Mouse (Mus musculus): ENCODE data around the gene Vwce.

Gene Vwce

DNA sequence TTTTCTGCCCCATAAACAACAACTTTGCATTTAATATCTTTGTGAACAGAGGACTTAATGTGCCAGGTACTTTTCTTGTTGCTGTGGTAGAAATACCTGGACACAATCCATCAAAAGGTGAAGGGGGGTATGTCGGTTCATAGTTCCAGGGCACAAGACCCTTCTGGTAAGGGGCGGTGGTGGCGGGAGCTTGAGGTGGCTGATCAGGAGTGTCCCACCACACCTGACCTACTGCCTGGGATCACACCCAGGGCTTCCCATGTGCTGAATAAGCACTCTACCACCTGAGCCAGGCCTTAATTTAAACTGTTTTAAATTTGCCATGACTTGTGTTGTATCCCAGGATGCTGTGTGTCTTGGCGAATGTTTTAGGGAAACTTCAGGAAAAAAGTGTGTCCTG, 57.1 kb downstream of the Vwce start:
- no peak for DNase-seq (ENCODE audit: low spot score in 2 of 2)

- no peak for DNase-seq (ENCODE audit: low spot score in 2 of 2)
Measured at GRCm38 (mm10) chr19:10691660-10692059, 57.6 kb downstream of the Vwce start.

- DNase-seq (ENCODE audit: low spot score in 2 of 2), result no peak
Measured at GRCm38 (mm10) chr19:10692361-10692760, 58.3 kb downstream of the Vwce start.

- no peak for DNase-seq (ENCODE audit: low spot score in 2 of 2)
Measured at GRCm38 (mm10) chr19:10693926-10694682, 60.1 kb downstream of the Vwce start.

DNA sequence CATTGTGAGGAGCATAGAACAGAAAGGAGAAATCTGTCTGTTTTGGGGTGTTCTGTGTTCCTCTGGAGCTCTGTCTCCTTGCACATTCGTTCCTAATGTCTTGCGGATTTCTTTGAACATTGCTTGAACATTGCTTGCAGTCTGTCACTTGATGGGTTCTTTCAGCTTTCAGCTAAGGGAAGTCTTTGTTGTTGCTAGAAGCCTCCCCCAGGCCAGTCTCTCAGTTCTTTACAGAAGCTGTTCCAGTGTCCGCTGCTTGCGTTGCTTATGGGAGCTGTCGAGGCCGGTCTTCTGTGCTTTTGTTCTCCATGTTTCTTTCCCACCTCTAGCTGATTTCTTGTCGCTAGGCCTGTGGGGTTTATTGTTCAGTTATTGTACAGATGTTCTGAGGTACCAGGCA, 61.8 kb downstream of the Vwce start:
- DNase-seq (ENCODE audit: low spot score in 2 of 2), result no peak

GRCm38 (mm10) chr19:10698131-10698991, 64.3 kb downstream of the Vwce start:
- no peak for DNase-seq (ENCODE audit: low spot score in 2 of 2)

- DNase-seq (ENCODE audit: low spot score in 2 of 2), result no peak
Measured at GRCm38 (mm10) chr19:10699851-10700250, 65.8 kb downstream of the Vwce start.

GRCm38 (mm10) chr19:10701013-10701726, 67.2 kb downstream of the Vwce start:
- DNase-seq (ENCODE audit: low spot score in 2 of 2), result no peak

GRCm38 (mm10) chr19:10702125-10702524, 68.1 kb downstream of the Vwce start:
- no peak for DNase-seq (ENCODE audit: low spot score in 2 of 2)

- peak in 1 of 2 experiments; percentile 27 for DNase-seq (ENCODE audit: low spot score in 2 of 2)
Measured at GRCm38 (mm10) chr19:10703470-10703869, 69.5 kb downstream of the Vwce start.

- no peak for DNase-seq (ENCODE audit: low spot score in 2 of 2)
Measured at GRCm38 (mm10) chr19:10707087-10707875, 73.3 kb downstream of the Vwce start.

GRCm38 (mm10) chr19:10707881-10708280, 73.9 kb downstream of the Vwce start:
- no peak for DNase-seq (ENCODE audit: low spot score in 2 of 2)

DNA sequence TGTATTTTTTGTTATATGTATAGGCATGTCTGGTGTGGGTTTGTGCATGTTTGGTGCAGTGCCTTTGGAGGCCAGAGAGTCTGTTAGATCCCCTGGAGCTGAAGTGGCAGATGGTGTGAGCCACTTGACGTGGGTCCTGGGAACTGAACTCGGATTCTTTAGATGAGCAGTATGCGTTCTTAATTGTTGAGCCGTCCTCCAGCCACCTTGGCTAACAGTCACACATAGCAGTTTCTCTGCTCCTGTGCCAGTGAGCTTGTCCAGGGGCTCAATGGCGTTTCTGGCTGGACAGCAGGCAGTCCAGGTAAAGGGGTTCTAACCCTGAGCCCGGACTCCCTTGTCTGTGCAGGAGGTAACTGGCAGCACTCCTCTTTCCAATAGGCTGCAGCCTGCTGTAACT, 74.9 kb downstream of the Vwce start:
- DNase-seq (ENCODE audit: low spot score in 2 of 2), result no peak

DNA sequence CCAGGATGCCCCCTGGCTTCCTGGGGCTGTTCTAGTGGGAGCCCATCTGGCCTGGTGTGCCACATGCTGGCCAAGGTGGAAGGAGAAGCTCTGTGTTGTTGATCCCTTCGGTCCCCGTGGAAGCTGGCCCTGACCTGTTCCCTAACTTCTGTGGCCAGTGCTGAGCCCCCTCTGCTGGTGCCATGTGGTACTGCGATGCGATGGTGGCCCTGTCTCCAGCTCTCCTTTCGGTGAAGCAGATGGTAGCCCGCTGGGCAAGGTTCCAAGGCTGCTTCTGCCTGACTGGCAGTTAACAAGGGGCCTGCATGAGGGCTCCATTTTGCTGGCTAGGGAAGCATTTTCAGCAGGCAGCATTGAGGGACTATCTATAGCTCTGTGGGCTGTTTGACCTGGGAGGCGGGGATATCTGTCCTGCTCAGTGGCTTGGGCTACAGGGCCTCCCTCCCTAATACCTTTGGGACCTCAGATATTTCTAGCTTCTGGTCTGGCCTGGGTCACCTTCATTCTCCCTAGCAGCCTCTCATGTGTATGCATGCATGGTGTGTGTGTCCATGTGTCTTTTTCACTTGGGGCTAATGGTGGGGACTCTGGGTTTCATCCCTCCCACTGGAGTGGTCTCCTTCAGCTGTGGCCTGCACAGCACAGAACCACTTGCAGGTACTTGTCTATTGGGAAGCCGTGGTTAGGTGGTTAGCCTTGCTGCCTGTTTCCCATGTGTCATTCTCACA, 75.5 kb downstream of the Vwce start:
- DNase-seq (ENCODE audit: low spot score in 2 of 2), result peak; percentile 100

GRCm38 (mm10) chr19:10710088-10710511, 76.1 kb downstream of the Vwce start:
- peak; percentile 44 to 74 for DNase-seq (ENCODE audit: low spot score in 2 of 2)

GRCm38 (mm10) chr19:10710751-10711150, 76.7 kb downstream of the Vwce start:
- DNase-seq (ENCODE audit: low spot score in 2 of 2), result no peak

GRCm38 (mm10) chr19:10712194-10712593, 78.2 kb downstream of the Vwce start:
- DNase-seq (ENCODE audit: low spot score in 2 of 2), result no peak

GRCm38 (mm10) chr19:10712646-10713045, 78.6 kb downstream of the Vwce start:
- no peak for DNase-seq (ENCODE audit: low spot score in 2 of 2)

DNA sequence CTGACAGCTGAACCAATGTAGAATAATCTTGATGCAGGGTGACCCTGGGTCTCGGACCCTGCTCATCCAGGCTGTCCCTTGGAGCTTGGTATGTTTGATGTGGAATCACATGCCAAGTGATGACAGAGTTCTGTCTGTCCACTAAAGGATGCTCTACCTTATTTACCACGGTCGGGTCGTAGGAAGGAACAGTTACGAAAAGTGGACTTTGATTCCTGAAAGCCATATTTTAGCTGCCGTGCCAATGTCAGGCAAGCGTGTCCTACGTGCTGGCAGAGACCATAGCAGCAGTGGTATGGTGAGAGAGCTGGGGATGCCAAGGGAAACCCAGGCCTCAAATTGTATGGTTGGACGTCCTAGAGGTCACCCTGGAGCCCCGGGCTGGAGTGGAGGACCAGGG, 79.5 kb downstream of the Vwce start:
- no peak for DNase-seq (ENCODE audit: low spot score in 2 of 2)

- no peak for DNase-seq (ENCODE audit: low spot score in 2 of 2)
Measured at GRCm38 (mm10) chr19:10714168-10714567, 80.2 kb downstream of the Vwce start.

Measured in cerebellum, postnatal 4 days (tissue).